20 mouse cellular contexts compared by ENCODE assay signal in genomic region chr3:54457416-54457815, GRCm38 (mm10).
DNase-seq lines count a peak whose midpoint lies in the region; ATAC-seq and TF ChIP-seq lines count a peak whose summit lies in the region.
"Had no signal": no experiment of that assay in that cellular context is flagged by ENCODE, and none has a peak within 500 bp of the region (broad histone marks: within the 10 kb centered on the region; RNA-seq: fewer than 3 reads in every experiment).

No protein-coding gene starts in this region.

- no peaks in the 10 kb centered on the region for H3K79me3 ChIP-seq in C2C12 (ENCODE audit: low read depth)

- no peak overlapping the region for H3K4me2 ChIP-seq in lung, embryonic 16.5 days (ENCODE audit: low read depth, low read length)
- no peak overlapping the region for H3K4me2 ChIP-seq in liver, embryonic 11.5 days
- H3K4me2 ChIP-seq: embryonic facial prominence, embryonic 13.5 days; forebrain, embryonic 13.5 days; heart, embryonic 13.5 days; hindbrain, embryonic 13.5 days had no signal

- 67% methylated on average over 2 of the region's 2 CpGs for WGBS in lung, embryonic 16.5 days
- WGBS in liver, embryonic 11.5 days, result 80% methylated on average over 2 of the region's 2 CpGs

- peak; percentile 45; the same call in 1 of the 2 replicates for ATAC-seq in lung, embryonic 16.5 days (ENCODE audit: low read depth)
- peak; percentile 58 for ATAC-seq in granulocyte monocyte progenitor cell, adult 5-6 weeks (replicated peaks; ENCODE audit: poor library complexity, severe bottlenecking)
- ATAC-seq in liver, embryonic 11.5 days (replicated peaks; ENCODE audit: low FRiP score), result no peak
- ATAC-seq: CD4-positive, CD25-positive, alpha-beta regulatory T cell, adult 4 months; forebrain, embryonic 13.5 days; forebrain, postnatal 0 days had no signal

- H3K4me1 ChIP-seq in lung, embryonic 16.5 days (replicated peaks; ENCODE audit: control insufficient read depth, insufficient read depth, low read length), result no peaks in the 10 kb centered on the region
- no peaks in the 10 kb centered on the region for H3K4me1 ChIP-seq in liver, embryonic 11.5 days (replicated peaks; ENCODE audit: control insufficient read depth, insufficient read depth, low read length)
- H3K4me1 ChIP-seq: forebrain, embryonic 13.5 days; heart, embryonic 13.5 days; hindbrain, embryonic 13.5 days had no signal

- no peak overlapping the region for H3K4me3 ChIP-seq in lung, embryonic 16.5 days (ENCODE audit: low read length)
- no peak overlapping the region for H3K4me3 ChIP-seq in C2C12 (ENCODE audit: insufficient read depth, poor library complexity, severe bottlenecking)
- H3K4me3 ChIP-seq in liver, embryonic 11.5 days (ENCODE audit: low read depth, low read length), result no peak overlapping the region
- H3K4me3 ChIP-seq: embryonic facial prominence, embryonic 13.5 days; forebrain, embryonic 13.5 days; heart, embryonic 13.5 days; hindbrain, embryonic 13.5 days had no signal

- no peaks in the 10 kb centered on the region for H3K79me2 ChIP-seq in C2C12 (ENCODE audit: control insufficient read depth, insufficient read depth)

- H3K9me3 ChIP-seq in lung, embryonic 16.5 days (ENCODE audit: control insufficient read depth, low read length), result no peaks in the 10 kb centered on the region
- no peaks in the 10 kb centered on the region for H3K9me3 ChIP-seq in liver, embryonic 11.5 days (ENCODE audit: control insufficient read depth, low read length)
- H3K9me3 ChIP-seq: embryonic facial prominence, embryonic 13.5 days; forebrain, embryonic 13.5 days; heart, embryonic 13.5 days; hindbrain, embryonic 13.5 days had no signal

- H3ac ChIP-seq in C2C12 (ENCODE audit: control insufficient read depth, insufficient read length, low read depth), result no peak overlapping the region

- no peak overlapping the region for H3K27ac ChIP-seq in lung, embryonic 16.5 days (ENCODE audit: low read length)
- no peak overlapping the region for H3K27ac ChIP-seq in liver, embryonic 11.5 days (ENCODE audit: low read depth, low read length)
- H3K27ac ChIP-seq: embryonic facial prominence, embryonic 13.5 days; forebrain, embryonic 13.5 days; heart, embryonic 13.5 days; hindbrain, embryonic 13.5 days had no signal

- H3K27me3 ChIP-seq in lung, embryonic 16.5 days (ENCODE audit: control insufficient read depth, insufficient read depth, low read depth, low read length), result no peaks in the 10 kb centered on the region
- no peaks in the 10 kb centered on the region for H3K27me3 ChIP-seq in C2C12 (ENCODE audit: control insufficient read depth, insufficient read depth, insufficient read length)
- H3K27me3 ChIP-seq in liver, embryonic 11.5 days (replicated peaks; ENCODE audit: control insufficient read depth, insufficient read depth, low read length), result no peaks in the 10 kb centered on the region
- H3K27me3 ChIP-seq: embryonic facial prominence, embryonic 13.5 days; forebrain, embryonic 13.5 days; heart, embryonic 13.5 days; hindbrain, embryonic 13.5 days had no signal

- no peak for DNase-seq in lung, postnatal 36 days
- DNase-seq in thymus, adult 18-20 months, result no peak
- no peak for DNase-seq in embryo, embryonic 9.5 days (ENCODE audit: extremely low spot score)
- no peak for DNase-seq in liver, embryonic 11.5 days (ENCODE audit: low spot score)
- DNase-seq: adrenal gland, postnatal 14 days; cerebellum, adult 11-12 months; cerebellum, adult 9-10 months; cerebellum, postnatal 25 days; forebrain, postnatal 0 days; gastrocnemius, postnatal 14 days; heart, postnatal 4 days had no signal

- no peaks in the 10 kb centered on the region for H3K36me3 ChIP-seq in lung, embryonic 16.5 days (ENCODE audit: control insufficient read depth, insufficient read depth, low read length)
- H3K36me3 ChIP-seq in C2C12 (ENCODE audit: control insufficient read depth, insufficient read depth), result no peaks in the 10 kb centered on the region
- H3K36me3 ChIP-seq in liver, embryonic 11.5 days (ENCODE audit: control insufficient read depth, insufficient read depth, low read length), result no peaks in the 10 kb centered on the region
- H3K36me3 ChIP-seq: embryonic facial prominence, embryonic 13.5 days; G1E; heart, embryonic 13.5 days; hindbrain, embryonic 13.5 days had no signal

- no peak for TF ChIP-seq CTCF in C2C12 (IDR thresholded peaks at IDR 0.05; ENCODE audit: control insufficient read depth, insufficient read depth, insufficient read length)

- H3K9ac ChIP-seq in lung, embryonic 16.5 days (ENCODE audit: low read length), result no peak overlapping the region
- H3K9ac ChIP-seq in liver, embryonic 11.5 days (ENCODE audit: low read depth, low read length), result no peak overlapping the region
- H3K9ac ChIP-seq: embryonic facial prominence, embryonic 13.5 days; forebrain, embryonic 13.5 days; forebrain, postnatal 0 days; heart, embryonic 13.5 days; hindbrain, embryonic 13.5 days had no signal

TF ChIP-seq in C2C12, 6 proteins besides CTCF, POLR2A, EP300 and RAD21:
- TF ChIP-seq USF1 (IDR thresholded peaks at IDR 0.05; ENCODE audit: low read depth), result peak; percentile 15
- no peak for TF ChIP-seq CEBPB (IDR thresholded peaks at IDR 0.05; ENCODE audit: low read depth)
- no peak for TF ChIP-seq MAX (IDR thresholded peaks at IDR 0.05)
- TF ChIP-seq MYOD1 (IDR thresholded peaks at IDR 0.05; ENCODE audit: control insufficient read depth, insufficient read length, low read depth), result no peak
- TF ChIP-seq FOSL1 (IDR thresholded peaks at IDR 0.05; ENCODE audit: insufficient read depth, low read length, poor library complexity, severe bottlenecking), result no peak
- TF ChIP-seq MYOG (IDR thresholded peaks at IDR 0.05; ENCODE audit: control insufficient read depth, extremely low read depth, insufficient read length), result no peak
